ENCODE assay signal across 9 mouse cellular contexts in genomic region chr13:63108601-63109000, GRCm38 (mm10).
DNase-seq lines count a peak whose midpoint lies in the region; ATAC-seq and TF ChIP-seq lines count a peak whose summit lies in the region.
"Had no signal": no experiment of that assay in that cellular context is flagged by ENCODE, and none has a peak within 500 bp of the region (broad histone marks: within the 10 kb centered on the region; RNA-seq: fewer than 3 reads in every experiment).

No protein-coding gene starts in this region.

- H3K36me3 ChIP-seq in liver, embryonic 11.5 days (ENCODE audit: control insufficient read depth, insufficient read depth, low read length): no peaks in the 10 kb centered on the region
- no peaks in the 10 kb centered on the region for H3K36me3 ChIP-seq in midbrain, postnatal 0 days (ENCODE audit: insufficient read depth, low read length)
- H3K36me3 ChIP-seq: stomach, embryonic 15.5 days had no signal

- 41% methylated on average over 2 of the region's 2 CpGs for WGBS in liver, embryonic 11.5 days
- WGBS in midbrain, postnatal 0 days: 76% methylated on average over 2 of the region's 2 CpGs

- H3K9me3 ChIP-seq in liver, embryonic 11.5 days (ENCODE audit: control insufficient read depth, low read length): no peaks in the 10 kb centered on the region
- H3K9me3 ChIP-seq in midbrain, postnatal 0 days (ENCODE audit: low read length): no peaks in the 10 kb centered on the region
- H3K9me3 ChIP-seq: stomach, embryonic 15.5 days had no signal

- peak; percentile 22 for DNase-seq in cerebellum, adult 9-11 months
- DNase-seq in cerebellum, postnatal 36 days: no peak
- DNase-seq in spleen, postnatal 36 days (ENCODE audit: low spot score in 2 of 2): peak; percentile 3 to 15
- no peak for DNase-seq in spleen, adult 12 weeks (ENCODE audit: low spot score)
- DNase-seq in liver, embryonic 11.5 days (ENCODE audit: low spot score): no peak
- no peak for DNase-seq in adrenal gland, postnatal 14 days
- DNase-seq in midbrain, postnatal 0 days (ENCODE audit: low spot score): no peak
- no peak for DNase-seq in adrenal gland, postnatal 36 days

- H3K27ac ChIP-seq in liver, embryonic 11.5 days (ENCODE audit: low read depth, low read length): no peak overlapping the region
- H3K27ac ChIP-seq in midbrain, postnatal 0 days (ENCODE audit: low read depth, low read length): no peak overlapping the region
- H3K27ac ChIP-seq: stomach, embryonic 15.5 days had no signal

- H3K4me2 ChIP-seq in liver, embryonic 11.5 days: no peak overlapping the region
- no peak overlapping the region for H3K4me2 ChIP-seq in midbrain, postnatal 0 days (ENCODE audit: low read depth, low read length, poor library complexity, severe bottlenecking)
- H3K4me2 ChIP-seq: stomach, embryonic 15.5 days had no signal

- H3K4me3 ChIP-seq in liver, embryonic 11.5 days (ENCODE audit: low read depth, low read length): no peak overlapping the region
- H3K4me3 ChIP-seq in midbrain, postnatal 0 days (ENCODE audit: low read depth, low read length): no peak overlapping the region
- H3K4me3 ChIP-seq: stomach, embryonic 15.5 days had no signal

- H3K27me3 ChIP-seq in liver, embryonic 11.5 days (replicated peaks; ENCODE audit: control insufficient read depth, insufficient read depth, low read length): no peaks in the 10 kb centered on the region
- no peaks in the 10 kb centered on the region for H3K27me3 ChIP-seq in midbrain, postnatal 0 days (ENCODE audit: insufficient read depth, low read length)
- H3K27me3 ChIP-seq: stomach, embryonic 15.5 days had no signal

- H3K9ac ChIP-seq in liver, embryonic 11.5 days (ENCODE audit: low read depth, low read length): no peak overlapping the region
- no peak overlapping the region for H3K9ac ChIP-seq in midbrain, postnatal 0 days (replicated peaks; ENCODE audit: low read length, poor library complexity, severe bottlenecking)
- H3K9ac ChIP-seq: stomach, embryonic 15.5 days had no signal

- peaks cover under 1% of the 10 kb centered on the region; the same call in 1 of the 2 replicates for H3K4me1 ChIP-seq in liver, embryonic 11.5 days (replicated peaks; ENCODE audit: control insufficient read depth, insufficient read depth, low read length)
- 0 out of 2 replicates have a peak, but pooled peaks cover 8% of the 10 kb centered on the region for H3K4me1 ChIP-seq in midbrain, postnatal 0 days (ENCODE audit: insufficient read depth, low read length)

- TF ChIP-seq CTCF in midbrain, postnatal 0 days (IDR thresholded peaks at IDR 0.05): no peak

- peak; percentile 43; the same call in 1 of the 2 replicates for ATAC-seq in liver, embryonic 11.5 days (replicated peaks; ENCODE audit: low FRiP score)
- ATAC-seq in midbrain, postnatal 0 days (ENCODE audit: low FRiP score): no peak

Comparison
In these comparisons a context has a peak if more than half of its experiments do, and no peak if none do; other contexts are left out.
1. DNase-seq: peak in cerebellum, adult 9-11 months (single experiment) and spleen, postnatal 36 days (2 of 2); none in cerebellum, postnatal 36 days (0 of 2), spleen, adult 12 weeks (single experiment), liver, embryonic 11.5 days (single experiment), adrenal gland, postnatal 14 days (single experiment), midbrain, postnatal 0 days (single experiment) and adrenal gland, postnatal 36 days (0 of 2).